Mouse (Mus musculus) lung, embryonic 15.5 days (tissue): ENCODE measurements around the gene Hmgb2. TPM values are rescaled to one million over a fixed set of nuclear protein-coding genes. Genes with fewer than 3 reads are reported as not detected.
"Not testable (repeated sequence)": the region's sequence is repeated elsewhere in the genome, so short reads cannot be mapped to it uniquely, and the experiment has no call there.

Experiments used
- ATAC-seq: fragments of 200-750 bp; cut with Nextera tagmentation; 2 replicates; pipeline ENCODE4 v1.8.0; 2017; ENCODE audit warnings: moderate number of reproducible peaks, borderline replicate concordance; ENCODE audit not compliant: low FRiP score, low TSS enrichment; ENCODE audit errors: extremely low read depth
- H3K27ac ChIP-seq: fragments of 300-500 bp; sonication (generic); 2 replicates; pipeline ENCODE4 v1.5.1; 2015; ENCODE audit warnings: moderate library complexity, mild to moderate bottlenecking, inconsistent platforms
- H3K27me3 ChIP-seq: fragments of 300-500 bp; sonication (generic); 2 replicates; pipeline ENCODE4 v1.6.1; 2015; ENCODE audit warnings: inconsistent platforms
- H3K36me3 ChIP-seq: fragments of 300-500 bp; sonication (generic); 2 replicates; pipeline ENCODE4 v1.6.1; 2015; ENCODE audit warnings: inconsistent platforms
- H3K4me1 ChIP-seq: fragments of 300-500 bp; sonication (generic); 2 replicates; pipeline ENCODE4 v1.6.1; 2015; ENCODE audit warnings: inconsistent platforms
- H3K4me2 ChIP-seq: fragments of 300-500 bp; sonication (generic); 2 replicates; pipeline ENCODE4 v1.6.1; 2015; ENCODE audit warnings: inconsistent platforms, mild to moderate bottlenecking, moderate library complexity
- H3K4me3 ChIP-seq: fragments of 300-500 bp; sonication (generic); 2 replicates; pipeline ENCODE4 v1.5.1; 2015; ENCODE audit warnings: mild to moderate bottlenecking, inconsistent platforms
- H3K9ac ChIP-seq: fragments of 300-500 bp; sonication (generic); 2 replicates; pipeline ENCODE4 v1.6.1; 2015; ENCODE audit warnings: inconsistent platforms
- H3K9me3 ChIP-seq: fragments of 300-500 bp; sonication (generic); 2 replicates; pipeline ENCODE4 v1.6.1; 2016; ENCODE audit warnings: inconsistent platforms
- WGBS: fragments of 180-500 bp; shearing (Covaris S2); methylation state at CpG from one replicate; pipeline ENCODE4 v1.1.7; 2015; 5-methylcytosine and 5-hydroxymethylcytosine counted together
- polyA plus RNA-seq: library from polyadenylated mRNA; unstranded; fragments of >200 nt; fragmentation: Nextera tagmentation; extraction: Ambion mirVana; gene quantifications from 2 replicates; pipeline ENCODE4 v1.2.1, GENCODE M21; 2015

Hmgb2 gene
- polyA plus RNA-seq, 1 experiment from 2014 or later: 413 TPM

- H3K4me3 ChIP-seq: peak overlapping the region; percentile 73
- peaks cover 8% of the 10 kb centered on the region; the same call in 1 of the 2 replicates for H3K4me1 ChIP-seq
- ATAC-seq: peak; percentile 58
- H3K36me3 ChIP-seq: peaks cover 25% of the 10 kb centered on the region
- peak overlapping the region; percentile 99 for H3K9ac ChIP-seq
- H3K4me2 ChIP-seq: peak overlapping the region; percentile 61
- H3K27me3 ChIP-seq: no peaks in the 10 kb centered on the region
- peak overlapping the region; percentile 100 for H3K27ac ChIP-seq
- no peaks in the 10 kb centered on the region for H3K9me3 ChIP-seq
- 1% methylated on average over 58 of the region's 96 CpGs for WGBS
These were observed 692 bp downstream of the Hmgb2 start for GRCm38 (mm10) chr8:57512141-57513056.

- Histone ChIP-seq H3K4me3 (peak overlapping the region; percentile 73), H3K9ac (peak overlapping the region; percentile 99), H3K36me3 (peaks cover 26% of the 10 kb centered on the region), H3K4me2 (peak overlapping the region; percentile 61)
- not testable (repeated sequence) for H3K4me1 ChIP-seq, H3K27me3 ChIP-seq, H3K9me3 ChIP-seq, H3K27ac ChIP-seq, ATAC-seq
- WGBS: 4% methylated on average over 10 of the region's 10 CpGs
These were observed 1.5 kb downstream of the Hmgb2 start for GRCm38 (mm10) chr8:57513178-57513661.

- peaks cover 26% of the 10 kb centered on the region for H3K36me3 ChIP-seq
- ATAC-seq, H3K27me3 ChIP-seq, H3K9ac ChIP-seq, H3K4me2 ChIP-seq, H3K9me3 ChIP-seq, H3K4me1 ChIP-seq, H3K4me3 ChIP-seq, H3K27ac ChIP-seq: not testable (repeated sequence)
- 83% methylated on average over 5 of the region's 5 CpGs for WGBS
These were observed 5.0 kb downstream of the Hmgb2 start for GRCm38 (mm10) chr8:57516685-57517084.

GRCm38 (mm10) chr8:57517723-57518122, 6.0 kb downstream of the Hmgb2 start:
- Histone ChIP-seq H3K4me1 (0 out of 2 replicates have a peak, but pooled peaks cover 3% of the 10 kb centered on the region), H3K9ac (no peak overlapping the region), H3K27ac (no peak overlapping the region), H3K36me3 (peaks cover 26% of the 10 kb centered on the region), H3K4me2 (no peak overlapping the region), H3K4me3 (no peak overlapping the region), H3K9me3 (no peaks in the 10 kb centered on the region), H3K27me3 (no peaks in the 10 kb centered on the region)
- ATAC-seq: no peak
- 86% methylated on average over 3 of the region's 3 CpGs for WGBS

GRCm38 (mm10) chr8:57520186-57520786, 8.6 kb downstream of the Hmgb2 start:
- Histone ChIP-seq H3K4me3 (no peak overlapping the region), H3K36me3 (peaks cover 16% of the 10 kb centered on the region), H3K27ac (no peak overlapping the region), H3K9ac (no peak overlapping the region), H3K9me3 (no peaks in the 10 kb centered on the region), H3K27me3 (no peaks in the 10 kb centered on the region), H3K4me1 (0 out of 2 replicates have a peak, but pooled peaks cover 3% of the 10 kb centered on the region), H3K4me2 (no peak overlapping the region)
- ATAC-seq: no peak
- 77% methylated on average over 12 of the region's 12 CpGs for WGBS

- Histone ChIP-seq H3K36me3 (no peaks in the 10 kb centered on the region), H3K4me2 (no peak overlapping the region), H3K27ac (no peak overlapping the region), H3K4me3 (no peak overlapping the region), H3K9ac (no peak overlapping the region), H3K4me1 (0 out of 2 replicates have a peak, but pooled peaks cover 3% of the 10 kb centered on the region), H3K9me3 (no peaks in the 10 kb centered on the region), H3K27me3 (no peaks in the 10 kb centered on the region)
- WGBS: 89% methylated on average over 1 of the region's 1 CpGs
- no peak; the same call in 1 of the 2 replicates for ATAC-seq
These were observed 16.3 kb downstream of the Hmgb2 start for GRCm38 (mm10) chr8:57528036-57528435.

- Histone ChIP-seq H3K4me3 (peak overlapping the region; percentile 22), H3K27me3 (no peaks in the 10 kb centered on the region), H3K4me2 (peak overlapping the region; percentile 46), H3K9me3 (no peaks in the 10 kb centered on the region), H3K36me3 (0 out of 2 replicates have a peak, but pooled peaks cover 3% of the 10 kb centered on the region), H3K9ac (peak overlapping the region; percentile 11; the same call in 1 of the 2 replicates), H3K27ac (peak overlapping the region; percentile 39), H3K4me1 (0 out of 2 replicates have a peak, but pooled peaks cover 3% of the 10 kb centered on the region)
- WGBS: 72% methylated on average over 13 of the region's 13 CpGs
- no peak for ATAC-seq
These were observed 18.5 kb downstream of the Hmgb2 start for GRCm38 (mm10) chr8:57530238-57530637.

GRCm38 (mm10) chr8:57530666-57531349, 19.1 kb downstream of the Hmgb2 start:
- no peaks in the 10 kb centered on the region for H3K9me3 ChIP-seq
- peak overlapping the region; percentile 11; the same call in 1 of the 2 replicates for H3K9ac ChIP-seq
- 16% methylated on average over 15 of the region's 15 CpGs for WGBS
- H3K4me2 ChIP-seq: peak overlapping the region; percentile 46
- H3K4me1 ChIP-seq: 0 out of 2 replicates have a peak, but pooled peaks cover 3% of the 10 kb centered on the region
- H3K27ac ChIP-seq: peak overlapping the region; percentile 39
- ATAC-seq: peak; percentile 78; the same call in 1 of the 2 replicates
- no peaks in the 10 kb centered on the region for H3K27me3 ChIP-seq
- 0 out of 2 replicates have a peak, but pooled peaks cover 6% of the 10 kb centered on the region for H3K36me3 ChIP-seq
- peak overlapping the region; percentile 22 for H3K4me3 ChIP-seq

- ATAC-seq: no peak
- Histone ChIP-seq H3K36me3 (0 out of 2 replicates have a peak, but pooled peaks cover 10% of the 10 kb centered on the region), H3K27ac (no peak overlapping the region), H3K27me3 (no peaks in the 10 kb centered on the region), H3K4me2 (no peak overlapping the region), H3K9me3 (no peaks in the 10 kb centered on the region), H3K9ac (no peak overlapping the region), H3K4me3 (no peak overlapping the region), H3K4me1 (0 out of 2 replicates have a peak, but pooled peaks cover 3% of the 10 kb centered on the region)
- 54% methylated on average over 2 of the region's 2 CpGs for WGBS
These were observed 20.5 kb downstream of the Hmgb2 start for GRCm38 (mm10) chr8:57532223-57532622.

- 0 out of 2 replicates have a peak, but pooled peaks cover 10% of the 10 kb centered on the region for H3K36me3 ChIP-seq
- H3K27ac ChIP-seq: no peak overlapping the region
- no peak overlapping the region for H3K4me3 ChIP-seq
- H3K9ac ChIP-seq: no peak overlapping the region
- 87% methylated on average over 4 of the region's 4 CpGs for WGBS
- H3K9me3 ChIP-seq: no peaks in the 10 kb centered on the region
- 0 out of 2 replicates have a peak, but pooled peaks cover 3% of the 10 kb centered on the region for H3K4me1 ChIP-seq
- ATAC-seq: no peak
- no peaks in the 10 kb centered on the region for H3K27me3 ChIP-seq
- no peak overlapping the region for H3K4me2 ChIP-seq
These were observed 21.4 kb downstream of the Hmgb2 start for GRCm38 (mm10) chr8:57533106-57533505.

GRCm38 (mm10) chr8:57534495-57534894, 22.8 kb downstream of the Hmgb2 start:
- Histone ChIP-seq H3K4me3 (no peak overlapping the region), H3K27ac (no peak overlapping the region), H3K4me2 (no peak overlapping the region), H3K9ac (no peak overlapping the region), H3K36me3 (0 out of 2 replicates have a peak, but pooled peaks cover 10% of the 10 kb centered on the region), H3K4me1 (0 out of 2 replicates have a peak, but pooled peaks cover 3% of the 10 kb centered on the region), H3K27me3 (no peaks in the 10 kb centered on the region), H3K9me3 (no peaks in the 10 kb centered on the region)
- ATAC-seq: no peak
- 73% methylated on average over 4 of the region's 4 CpGs for WGBS
